Mouse (Mus musculus) adrenal gland, adult 18-20 months (tissue): ENCODE measurements around the gene Timm22. TPM values are rescaled to one million over a fixed set of nuclear protein-coding genes. Genes with fewer than 3 reads are reported as not detected.

Experiments
- DNase-seq, 2 experiments: peaks; one replicate each; pipeline ENCODE4 v3.0.0; 2021 to 2022; ENCODE audit warnings: low spot score in 2 of 2
- long read RNA-seq, 2 experiments: library from polyadenylated mRNA; stranded (forward); transcript quantifications; one replicate each; pipeline ENCODE4 v2.0.0; 2021
- total RNA-seq, 2 experiments: library from RNA; stranded (reverse); gene quantifications; 1 replicate in 1 of 2; 2 replicates in 1 of 2; pipeline ENCODE4 v1.2.3; 2021

Timm22 gene
- 10 to 100 TPM; 35.7 to 51.2 TPM for total RNA-seq
- long read RNA-seq, experiment 1, transcript Timm22-201 (4 exons, 2,817 nt) = major isoform, 20 of 24 reads
- long read RNA-seq, experiment 1, partial matches to known transcripts = 0 of 24 reads
- long read RNA-seq, experiment 1, other reads (novel, unspliced or antisense) = 1 of 24 reads
- long read RNA-seq, experiment 2, transcript Timm22-201 (4 exons, 2,817 nt) = major isoform, 88 of 96 reads
- long read RNA-seq, experiment 2, partial matches to known transcripts = 2 of 96 reads
- long read RNA-seq, experiment 2, other reads (novel, unspliced or antisense) = 5 of 96 reads

- peak; percentile 93 to 98 for DNase-seq
These were observed at the start of gene Timm22 for GRCm38 (mm10) chr11:76406702-76407583. Gene Timm22, plus strand, starts transcription at chr11:76406952.

GRCm38 (mm10) chr11:76357464-76357863 lies 49.3 kb upstream of the Timm22 start:
- DNase-seq = no peak

- no peak for DNase-seq
These were observed 48.0 kb upstream of the Timm22 start for GRCm38 (mm10) chr11:76358628-76359320.

- DNase-seq = no peak
These were observed 46.5 kb upstream of the Timm22 start for GRCm38 (mm10) chr11:76360255-76360654.

GRCm38 (mm10) chr11:76361422-76361821 lies 45.3 kb upstream of the Timm22 start:
- no peak for DNase-seq

GRCm38 (mm10) chr11:76363178-76363577 lies 43.6 kb upstream of the Timm22 start:
- DNase-seq = no peak

- no peak for DNase-seq
These were observed 43.1 kb upstream of the Timm22 start for GRCm38 (mm10) chr11:76363636-76364035.

- DNase-seq = no peak
These were observed 42.7 kb upstream of the Timm22 start for GRCm38 (mm10) chr11:76364038-76364437.

- no peak for DNase-seq
These were observed 40.0 kb upstream of the Timm22 start for GRCm38 (mm10) chr11:76366720-76367119.

- no peak for DNase-seq
These were observed 36.3 kb upstream of the Timm22 start for GRCm38 (mm10) chr11:76370491-76370890.

GRCm38 (mm10) chr11:76372120-76372519 lies 34.6 kb upstream of the Timm22 start:
- no peak for DNase-seq

- no peak for DNase-seq
These were observed 34.2 kb upstream of the Timm22 start for GRCm38 (mm10) chr11:76372534-76372933.

- DNase-seq = peak; percentile 65 to 69
These were observed 32.1 kb upstream of the Timm22 start for GRCm38 (mm10) chr11:76374491-76375185.

GRCm38 (mm10) chr11:76376425-76376824 lies 30.3 kb upstream of the Timm22 start:
- DNase-seq = no peak

GRCm38 (mm10) chr11:76379921-76380544 lies 26.7 kb upstream of the Timm22 start:
- peak; percentile 43 to 46 for DNase-seq

- no peak for DNase-seq
These were observed 25.4 kb upstream of the Timm22 start for GRCm38 (mm10) chr11:76381201-76381885.

- DNase-seq = no peak
These were observed 23.9 kb upstream of the Timm22 start for GRCm38 (mm10) chr11:76382711-76383324.

GRCm38 (mm10) chr11:76384307-76384706 lies 22.4 kb upstream of the Timm22 start:
- DNase-seq = no peak

GRCm38 (mm10) chr11:76385017-76385416 lies 21.7 kb upstream of the Timm22 start:
- DNase-seq = no peak
